Mouse (Mus musculus): ENCODE data around the gene Ctsa. TPM values are rescaled to one million over a fixed set of nuclear protein-coding genes. Genes with fewer than 3 reads are reported as not detected.

The Ctsa gene
- total RNA-seq (2023) = 91.4 TPM

GRCm38 (mm10) chr2:164832748-164833301 is at the start of gene Ctsa:
Gene Ctsa (plus strand): TSS chr2:164832873.

GRCm38 (mm10) chr2:164785481-164786387 is 46.9 kb upstream of the Ctsa start, which contains the start of gene Snx21:
Gene Snx21 (plus strand): TSS chr2:164785823.

GRCm38 (mm10) chr2:164804533-164805331 is 27.9 kb upstream of the Ctsa start, which contains the start of the genes Acot8 and Zswim3:
Gene Acot8 (minus strand): TSS chr2:164804882.
Gene Zswim3 (plus strand): TSS chr2:164805098.

GRCm38 (mm10) chr2:164822636-164823165 is 10.0 kb upstream of the Ctsa start, which contains the start of gene Zswim1:
Gene Zswim1 (plus strand): TSS chr2:164822686.

GRCm38 (mm10) chr2:164828437-164828836 is 4.2 kb upstream of the Ctsa start, which contains the start of gene Spata25:
Gene Spata25 (minus strand): TSS chr2:164828537.

GRCm38 (mm10) chr2:164833314-164833959 is 764 bp downstream of the Ctsa start, which contains the start of gene Neurl2:
Gene Neurl2 (minus strand): TSS chr2:164833456.

GRCm38 (mm10) chr2:164857101-164857821 is 24.6 kb downstream of the Ctsa start, which contains the start of gene Pltp:
Gene Pltp (minus strand): TSS chr2:164857711.

GRCm38 (mm10) chr2:164879228-164879567 is 46.5 kb downstream of the Ctsa start, which contains the start of gene Pcif1:
Gene Pcif1 (plus strand): TSS chr2:164879304.

Other genes starting within 250 kb of the Ctsa start
- gene Wfdc6a, start 247.4 kb upstream of the Ctsa start, total RNA-seq (2023) = not detected
- not detected for gene Eppin, start 239.3 kb upstream of the Ctsa start, total RNA-seq (2023)
- not detected for gene Wfdc6b, start 219.4 kb upstream of the Ctsa start, total RNA-seq (2023)
- gene Wfdc8, start 219.2 kb upstream of the Ctsa start, total RNA-seq (2023) = not detected
- not detected for gene Wfdc16, start 194.1 kb upstream of the Ctsa start, total RNA-seq (2023)
- not detected for gene Wfdc10, start 176.8 kb upstream of the Ctsa start, total RNA-seq (2023)
- not detected for gene Wfdc9, start 176.3 kb upstream of the Ctsa start, total RNA-seq (2023)
- not detected for gene Wfdc11, start 158.8 kb upstream of the Ctsa start, total RNA-seq (2023)
- not detected for gene Wfdc13, start 147.8 kb upstream of the Ctsa start, total RNA-seq (2023)
- not detected for gene Spint4, start 134.4 kb upstream of the Ctsa start, total RNA-seq (2023)
- not detected for gene Spint5, start 117.6 kb upstream of the Ctsa start, total RNA-seq (2023)
- gene Wfdc3, start 86.9 kb upstream of the Ctsa start, total RNA-seq (2023) = 0.35 TPM
- 46.4 TPM for gene Dnttip1, start 86.9 kb upstream of the Ctsa start, total RNA-seq (2023)
- 1.9 TPM for gene Ube2c, start 63.0 kb upstream of the Ctsa start, total RNA-seq (2023)
- not detected for gene Tnnc2, start 52.9 kb upstream of the Ctsa start, total RNA-seq (2023)
- 0.65 TPM for gene Snx21, start 47.0 kb upstream of the Ctsa start, total RNA-seq (2023)
- 39.4 TPM for gene Acot8, start 28.0 kb upstream of the Ctsa start, total RNA-seq (2023)
- 3.0 TPM for gene Zswim3, start 27.8 kb upstream of the Ctsa start, total RNA-seq (2023)
- 11.9 TPM for gene Zswim1, start 10.2 kb upstream of the Ctsa start, total RNA-seq (2023)
- not detected for gene Spata25, start 4.3 kb upstream of the Ctsa start, total RNA-seq (2023)
- gene Neurl2, start 583 bp downstream of the Ctsa start, total RNA-seq (2023) = 0.59 TPM
- gene Pltp, start 24.8 kb downstream of the Ctsa start, total RNA-seq (2023) = 0.86 TPM
- 115 TPM for gene Pcif1, start 46.4 kb downstream of the Ctsa start, total RNA-seq (2023)
- gene Zfp335, start 78.9 kb downstream of the Ctsa start, total RNA-seq (2023) = 56.1 TPM
- 2.5 TPM for gene Mmp9, start 107.9 kb downstream of the Ctsa start, total RNA-seq (2023)
- 0.15 TPM for gene Slc12a5, start 127.9 kb downstream of the Ctsa start, total RNA-seq (2023)
- 42.5 TPM for gene Ncoa5, start 202.0 kb downstream of the Ctsa start, total RNA-seq (2023)
- 7.1 TPM for gene Cd40, start 222.8 kb downstream of the Ctsa start, total RNA-seq (2023)

Data from CD4-positive naive resting alpha-beta T cell, adult 57 days (primary cell).